Mouse (Mus musculus): ENCODE measurements around the gene Fam222b. TPM values are rescaled to one million over a fixed set of nuclear protein-coding genes. Genes with fewer than 3 reads are reported as not detected.
A peak's percentile ranks its signal among the peaks of the same experiment; 100 is the strongest.

The Fam222b gene
- polyA plus RNA-seq, 1 experiment: 12.5 TPM

- no peak overlapping the region for H3K27ac ChIP-seq (ENCODE audit: insufficient read depth, low read length)
- TF ChIP-seq POLR2A (IDR thresholded peaks at IDR 0.05; ENCODE audit: low read depth, low read length) (no peak), CTCF (IDR thresholded peaks at IDR 0.05; ENCODE audit: extremely low read depth, insufficient read depth, insufficient read length, insufficient replicate concordance) (no peak)
- no peak overlapping the region for H3K4me3 ChIP-seq (ENCODE audit: extremely low read depth, insufficient read depth, insufficient read length)
- WGBS: 77% methylated on average over 4 of the region's 4 CpGs
- H3K27me3 ChIP-seq (ENCODE audit: control insufficient read depth, insufficient read depth, low read length): no peaks in the 10 kb centered on the region
- no peaks in the 10 kb centered on the region for H3K36me3 ChIP-seq (ENCODE audit: control insufficient read depth, insufficient read depth, low read length)
- no peak for DNase-seq (ENCODE audit: low read depth in 1 of 2, low spot score in 2 of 2)
- no peaks in the 10 kb centered on the region for H3K4me1 ChIP-seq (ENCODE audit: control insufficient read depth, insufficient read depth, insufficient read length)
Observed at GRCm38 (mm10) chr11:78086925-78087479, 7.5 kb upstream of the Fam222b start.

- no peak for DNase-seq (ENCODE audit: low read depth in 1 of 2, low spot score in 2 of 2)
- WGBS: 85% methylated on average over 5 of the region's 5 CpGs
- no peaks in the 10 kb centered on the region for H3K27me3 ChIP-seq (ENCODE audit: control insufficient read depth, insufficient read depth, low read length)
- no peak overlapping the region for H3K27ac ChIP-seq (ENCODE audit: insufficient read depth, low read length)
- no peaks in the 10 kb centered on the region for H3K4me1 ChIP-seq (ENCODE audit: control insufficient read depth, insufficient read depth, insufficient read length)
- TF ChIP-seq POLR2A (IDR thresholded peaks at IDR 0.05; ENCODE audit: low read depth, low read length): no peak
- no peak for TF ChIP-seq CTCF (IDR thresholded peaks at IDR 0.05; ENCODE audit: extremely low read depth, insufficient read depth, insufficient read length, insufficient replicate concordance)
- no peaks in the 10 kb centered on the region for H3K36me3 ChIP-seq (ENCODE audit: control insufficient read depth, insufficient read depth, low read length)
- H3K4me3 ChIP-seq (ENCODE audit: extremely low read depth, insufficient read depth, insufficient read length): no peak overlapping the region
Observed at GRCm38 (mm10) chr11:78087756-78088281, 6.6 kb upstream of the Fam222b start.

- no peak for DNase-seq (ENCODE audit: low read depth in 1 of 2, low spot score in 2 of 2)
- WGBS: 48% methylated on average over 11 of the region's 11 CpGs
- peak overlapping the region; percentile 74 for H3K4me3 ChIP-seq (ENCODE audit: extremely low read depth, insufficient read depth, insufficient read length)
- no peaks in the 10 kb centered on the region for H3K27me3 ChIP-seq (ENCODE audit: control insufficient read depth, insufficient read depth, low read length)
- no peak for TF ChIP-seq CTCF (IDR thresholded peaks at IDR 0.05; ENCODE audit: extremely low read depth, insufficient read depth, insufficient read length, insufficient replicate concordance)
- no peak for TF ChIP-seq POLR2A (IDR thresholded peaks at IDR 0.05; ENCODE audit: low read depth, low read length)
- H3K4me1 ChIP-seq (ENCODE audit: control insufficient read depth, insufficient read depth, insufficient read length): no peaks in the 10 kb centered on the region
- H3K27ac ChIP-seq (ENCODE audit: insufficient read depth, low read length): no peak overlapping the region
- H3K36me3 ChIP-seq (ENCODE audit: control insufficient read depth, insufficient read depth, low read length): no peaks in the 10 kb centered on the region
Observed at GRCm38 (mm10) chr11:78094137-78094503, 340 bp upstream of the Fam222b start.

DNA sequence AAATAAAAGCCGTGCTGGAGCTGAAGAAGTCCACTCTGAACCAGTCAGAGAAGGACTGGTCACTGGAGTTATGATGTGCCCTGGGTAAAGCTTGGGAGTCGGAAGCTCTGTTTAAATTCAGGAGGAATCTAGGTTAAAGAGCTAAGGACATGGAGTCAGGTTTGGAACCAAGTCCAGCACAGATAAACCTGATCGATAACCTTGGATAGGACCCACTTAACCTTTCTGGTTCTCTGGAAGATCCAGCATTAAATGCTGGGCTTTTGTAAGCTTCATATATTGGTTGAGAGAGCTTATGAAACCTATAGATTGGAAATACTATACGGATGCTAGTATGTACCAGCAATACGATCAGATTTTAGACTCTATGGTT is 670 bp downstream of the Fam222b start:
- H3K27ac ChIP-seq (ENCODE audit: insufficient read depth, low read length): no peak overlapping the region
- H3K4me1 ChIP-seq (ENCODE audit: control insufficient read depth, insufficient read depth, insufficient read length): no peaks in the 10 kb centered on the region
- TF ChIP-seq POLR2A (IDR thresholded peaks at IDR 0.05; ENCODE audit: low read depth, low read length) (no peak), CTCF (IDR thresholded peaks at IDR 0.05; ENCODE audit: extremely low read depth, insufficient read depth, insufficient read length, insufficient replicate concordance) (no peak)
- peak overlapping the region; percentile 74 for H3K4me3 ChIP-seq (ENCODE audit: extremely low read depth, insufficient read depth, insufficient read length)
- H3K27me3 ChIP-seq (ENCODE audit: control insufficient read depth, insufficient read depth, low read length): no peaks in the 10 kb centered on the region
- H3K36me3 ChIP-seq (ENCODE audit: control insufficient read depth, insufficient read depth, low read length): no peaks in the 10 kb centered on the region
- WGBS: 33% methylated on average over 5 of the region's 5 CpGs
- no peak for DNase-seq (ENCODE audit: low read depth in 1 of 2, low spot score in 2 of 2)

DNA sequence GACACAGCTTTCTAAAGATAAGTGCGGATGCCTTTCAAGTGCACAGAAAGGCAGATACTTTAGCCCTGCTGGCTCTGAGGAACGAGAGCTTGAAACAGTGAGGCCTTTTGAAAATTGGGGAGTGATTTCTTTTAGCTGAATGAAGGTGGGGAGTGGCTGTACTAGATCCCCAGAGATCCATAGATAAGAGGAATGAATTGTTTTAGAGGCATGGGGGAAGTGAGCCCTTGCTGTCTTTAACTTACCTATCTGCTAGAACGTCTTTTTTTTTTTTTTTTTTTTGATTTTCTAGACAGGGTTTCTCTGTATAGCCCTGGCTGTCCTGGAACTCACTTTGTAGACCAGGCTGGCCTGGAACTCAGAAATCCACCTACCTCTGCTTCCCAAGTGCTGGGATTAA is 2.6 kb downstream of the Fam222b start:
- no peaks in the 10 kb centered on the region for H3K4me1 ChIP-seq (ENCODE audit: control insufficient read depth, insufficient read depth, insufficient read length)
- no peaks in the 10 kb centered on the region for H3K27me3 ChIP-seq (ENCODE audit: control insufficient read depth, insufficient read depth, low read length)
- no peak for DNase-seq (ENCODE audit: low read depth in 1 of 2, low spot score in 2 of 2)
- no peak overlapping the region for H3K27ac ChIP-seq (ENCODE audit: insufficient read depth, low read length)
- 71% methylated on average over 3 of the region's 3 CpGs for WGBS
- TF ChIP-seq POLR2A (IDR thresholded peaks at IDR 0.05; ENCODE audit: low read depth, low read length): no peak
- TF ChIP-seq CTCF (IDR thresholded peaks at IDR 0.05; ENCODE audit: extremely low read depth, insufficient read depth, insufficient read length, insufficient replicate concordance): no peak
- H3K4me3 ChIP-seq (ENCODE audit: extremely low read depth, insufficient read depth, insufficient read length): no peak overlapping the region
- H3K36me3 ChIP-seq (ENCODE audit: control insufficient read depth, insufficient read depth, low read length): no peaks in the 10 kb centered on the region; the same call in 1 of the 2 replicates

GRCm38 (mm10) chr11:78100746-78101145 is 6.3 kb downstream of the Fam222b start:
- Histone ChIP-seq H3K4me1 (ENCODE audit: control insufficient read depth, insufficient read depth, insufficient read length) (no peaks in the 10 kb centered on the region), H3K36me3 (ENCODE audit: control insufficient read depth, insufficient read depth, low read length) (no peaks in the 10 kb centered on the region; the same call in 1 of the 2 replicates), H3K27me3 (ENCODE audit: control insufficient read depth, insufficient read depth, low read length) (no peaks in the 10 kb centered on the region), H3K4me3 (ENCODE audit: extremely low read depth, insufficient read depth, insufficient read length) (no peak overlapping the region), H3K27ac (ENCODE audit: insufficient read depth, low read length) (no peak overlapping the region; the same call in 1 of the 2 replicates)
- WGBS: 81% methylated on average over 11 of the region's 11 CpGs
- DNase-seq (ENCODE audit: low read depth in 1 of 2, low spot score in 2 of 2): no peak
- no peak for TF ChIP-seq CTCF (IDR thresholded peaks at IDR 0.05; ENCODE audit: extremely low read depth, insufficient read depth, insufficient read length, insufficient replicate concordance)
- TF ChIP-seq POLR2A (IDR thresholded peaks at IDR 0.05; ENCODE audit: low read depth, low read length): no peak

DNA sequence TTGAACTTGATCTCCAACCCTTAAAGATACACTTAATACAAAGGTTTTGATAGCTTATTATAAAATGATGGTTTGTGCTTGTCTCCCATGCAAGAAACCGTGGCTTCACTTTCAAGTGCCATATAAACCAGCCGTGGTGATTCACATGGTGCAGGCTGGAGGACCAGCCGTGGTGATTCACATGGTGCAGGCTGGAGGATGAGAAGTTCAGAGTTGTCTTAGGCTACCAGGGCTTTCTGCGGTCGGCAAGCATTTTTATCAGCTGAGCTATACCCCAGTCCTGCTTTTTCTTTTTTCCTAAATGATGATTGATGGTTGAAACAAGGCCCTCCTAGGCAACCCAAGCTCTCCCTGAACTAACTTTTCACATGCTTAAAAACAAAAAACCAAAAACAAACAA is 7.7 kb downstream of the Fam222b start:
- H3K4me1 ChIP-seq (ENCODE audit: control insufficient read depth, insufficient read depth, insufficient read length): no peaks in the 10 kb centered on the region
- WGBS: 87% methylated on average over 5 of the region's 5 CpGs
- H3K4me3 ChIP-seq (ENCODE audit: extremely low read depth, insufficient read depth, insufficient read length): no peak overlapping the region
- no peaks in the 10 kb centered on the region for H3K27me3 ChIP-seq (ENCODE audit: control insufficient read depth, insufficient read depth, low read length)
- no peak for DNase-seq (ENCODE audit: low read depth in 1 of 2, low spot score in 2 of 2)
- H3K36me3 ChIP-seq (ENCODE audit: control insufficient read depth, insufficient read depth, low read length): no peaks in the 10 kb centered on the region; the same call in 1 of the 2 replicates
- H3K27ac ChIP-seq (ENCODE audit: insufficient read depth, low read length): no peak overlapping the region
- TF ChIP-seq POLR2A (IDR thresholded peaks at IDR 0.05; ENCODE audit: low read depth, low read length): no peak
- no peak for TF ChIP-seq CTCF (IDR thresholded peaks at IDR 0.05; ENCODE audit: extremely low read depth, insufficient read depth, insufficient read length, insufficient replicate concordance)

Data from spleen, adult 2 months (tissue).